Mouse (Mus musculus): ENCODE data around the gene Pex7. TPM values are rescaled to one million over a fixed set of nuclear protein-coding genes. Genes with fewer than 3 reads are reported as not detected.

The Pex7 gene
- total and polyA plus RNA-seq, 3 experiments, result 44.8 to 169 (median 47.5) TPM

Other genes with a start within 250 kb of the Pex7 start
- 1 to 10 TPM; 2.6 to 4.0 TPM for gene Il20ra, start 195.1 kb downstream of the Pex7 start, total RNA-seq (2021)
- 0.87 and 1.2 TPM in 2 replicates for gene Il20ra, start 195.1 kb downstream of the Pex7 start, polyA plus RNA-seq (2012; rRNA removed)
- 10 to 100 TPM in 1 of 2 experiments, 1 to 10 TPM in 1; 7.9 to 14.5 TPM for gene Slc35d3, start 56.2 kb downstream of the Pex7 start, total RNA-seq (2021)
- 39.9 and 40.1 TPM in 2 replicates for gene Slc35d3, start 56.2 kb downstream of the Pex7 start, polyA plus RNA-seq (2012; rRNA removed)
- 10 to 100 TPM; 19.9 to 36.9 TPM for gene Map3k5, start 26.8 kb upstream of the Pex7 start, total RNA-seq (2021)
- 2.8 and 3.3 TPM in 2 replicates for gene Map3k5, start 26.8 kb upstream of the Pex7 start, polyA plus RNA-seq (2012; rRNA removed)
- gene Map7, start 240.8 kb upstream of the Pex7 start, total RNA-seq (2021), result 10 to 100 TPM; 14.6 to 18.1 TPM
- 8.9 TPM in 2 replicates for gene Map7, start 240.8 kb upstream of the Pex7 start, polyA plus RNA-seq (2012; rRNA removed)

Data from adrenal gland, adult 2 months (tissue).